Mouse (Mus musculus) small intestine, adult 2 months (tissue): ENCODE results near the gene Pcif1.

ENCODE experiments used
- CTCF ChIP-seq: fragments of 200-500 bp; IDR thresholded peaks from 2 replicates; pipeline ENCODE4 v1.5.1; 2012; ENCODE audit warnings: low read depth, mild to moderate bottlenecking, control low read depth, inconsistent platforms, low read length, moderate library complexity, mixed read lengths; ENCODE audit not compliant: insufficient replicate concordance, insufficient read length; ENCODE audit errors: extremely low read depth
- POLR2A ChIP-seq: fragments of 200-500 bp; IDR thresholded peaks from 2 replicates; pipeline ENCODE4 v1.6.1; 2012; ENCODE audit warnings: low read depth, mild to moderate bottlenecking, control low read depth, inconsistent platforms, low read length, moderate library complexity

GRCm38 (mm10) chr2:164866741-164867551, 12.2 kb upstream of the Pcif1 start:
- TF ChIP-seq CTCF (no peak), POLR2A (no peak)
